Mouse (Mus musculus): Measurements from ENCODE around the gene Peli1.
A peak's percentile ranks its signal among the peaks of the same experiment; 100 is the strongest.

Gene Peli1

DNA sequence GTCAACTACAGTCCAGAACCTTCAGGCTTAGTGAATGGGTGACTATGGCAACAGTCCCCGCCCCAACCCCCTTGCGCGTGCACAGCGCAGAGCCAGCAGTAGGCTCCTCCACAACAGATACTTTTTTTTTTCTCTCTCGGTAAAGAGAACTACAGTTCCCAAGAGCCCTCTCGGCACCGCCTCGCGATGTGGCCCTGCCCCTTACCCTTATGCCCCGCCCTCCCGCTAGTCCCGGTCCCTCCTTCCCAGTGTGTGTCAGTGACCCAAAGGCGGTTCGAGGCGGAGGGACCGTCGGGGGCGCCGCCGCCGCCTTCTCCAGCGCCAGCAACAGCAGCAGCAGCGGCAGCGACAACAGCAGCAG, at the start of gene Peli1:
TSS of gene Peli1 (plus strand) at position 225 of the 361 bp plus-strand sequence.
- peak; percentile 96 for DNase-seq (ENCODE audit: low read depth, low spot score)

DNA sequence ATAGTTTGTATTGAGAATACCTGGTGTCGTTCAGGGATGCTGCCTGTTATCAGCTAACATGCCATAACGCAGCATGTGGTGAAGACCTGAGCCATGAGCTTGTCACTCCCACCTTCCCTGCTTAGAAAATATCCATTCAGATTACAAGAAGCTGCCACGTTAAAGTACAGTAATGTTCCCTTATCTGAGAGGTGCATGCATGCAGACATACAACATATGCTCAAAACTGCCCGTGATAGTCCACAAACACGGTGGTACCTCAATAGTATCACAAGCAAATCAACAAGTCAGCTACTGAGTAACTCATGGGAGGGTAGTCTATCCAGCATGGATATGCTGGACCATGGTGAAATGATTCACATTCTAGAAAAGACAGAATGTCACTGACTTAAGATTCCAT, 48.5 kb upstream of the Peli1 start:
- DNase-seq (ENCODE audit: low read depth, low spot score), result no peak

DNA sequence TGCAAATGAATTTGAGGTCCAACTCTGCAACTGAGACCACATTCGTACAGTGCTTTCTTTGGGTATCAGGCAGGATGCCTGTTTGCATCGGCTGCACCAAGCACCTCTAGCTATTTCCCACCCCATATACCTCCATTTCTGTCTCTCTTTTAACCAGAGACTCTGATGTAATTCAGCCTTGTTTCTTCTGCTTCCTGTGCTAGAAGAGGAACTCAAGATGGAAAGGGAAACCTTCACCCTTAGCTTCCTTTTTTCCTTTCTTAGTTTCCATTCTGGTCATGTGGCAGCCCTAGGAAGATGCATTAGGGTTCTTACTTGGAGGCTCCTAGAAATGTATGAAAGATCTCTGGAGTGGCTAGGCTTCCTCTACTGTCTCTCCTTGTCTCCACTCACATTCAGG, 44.9 kb upstream of the Peli1 start:
- DNase-seq (ENCODE audit: low read depth, low spot score), result no peak

DNA sequence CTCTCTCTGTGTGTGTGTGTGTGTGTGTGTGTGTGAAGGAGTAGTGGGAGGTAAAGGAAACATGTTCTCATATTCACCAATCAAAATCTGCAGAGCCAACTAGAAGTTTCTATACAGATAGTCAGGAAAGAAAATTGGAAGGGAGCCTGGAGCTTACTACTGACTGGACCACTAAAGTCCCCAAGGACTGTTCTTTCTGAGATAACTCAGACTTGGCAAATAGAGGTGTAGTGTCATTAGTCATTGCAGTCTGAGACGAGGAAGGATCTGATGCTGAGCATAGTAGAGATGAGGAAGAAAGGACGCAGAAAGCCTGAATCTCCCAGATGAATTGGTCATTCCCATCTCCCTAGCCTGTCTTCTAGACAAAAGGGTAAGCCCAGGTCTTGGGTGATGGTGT, 43.2 kb upstream of the Peli1 start:
- no peak for DNase-seq (ENCODE audit: low read depth, low spot score)

DNA sequence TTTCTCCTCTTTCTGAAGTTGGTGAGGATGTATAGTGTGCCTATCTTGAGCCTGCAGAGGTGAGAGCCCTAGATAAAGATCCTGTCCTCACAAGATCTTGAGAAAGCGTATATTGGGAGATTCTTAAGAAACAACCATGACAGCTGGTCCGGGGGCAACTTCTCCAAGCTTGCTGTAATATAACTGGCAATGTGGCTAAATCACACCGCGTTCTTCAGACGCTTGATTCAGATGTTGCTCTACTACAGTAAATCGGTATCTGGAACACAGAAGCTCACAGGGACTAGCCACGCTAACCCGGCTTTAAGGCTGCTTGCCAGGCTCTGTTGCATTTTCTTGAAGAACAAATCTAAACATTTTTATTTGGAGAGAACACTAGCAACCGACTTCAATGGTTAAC, 39.4 kb upstream of the Peli1 start:
- DNase-seq (ENCODE audit: low read depth, low spot score), result no peak

DNA sequence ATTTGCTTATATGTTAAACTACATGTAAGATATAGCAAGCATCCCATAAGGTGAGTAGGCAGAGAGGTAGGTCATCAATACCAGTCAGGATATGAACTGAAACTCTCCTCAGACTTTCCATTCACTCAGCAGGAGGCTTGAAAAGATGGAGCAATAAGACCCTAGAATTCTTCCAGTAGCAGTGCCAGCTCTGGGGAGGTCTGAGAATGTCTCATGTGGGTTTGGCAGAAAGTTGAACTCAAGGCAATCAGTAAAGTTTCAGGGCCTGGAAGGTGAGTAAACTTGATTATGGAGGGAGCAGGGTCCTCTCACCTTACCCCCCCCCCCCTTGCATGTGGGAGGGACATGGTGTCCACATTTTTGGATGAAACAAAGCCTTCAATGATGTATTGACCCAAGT, 36.5 kb upstream of the Peli1 start:
- no peak for DNase-seq (ENCODE audit: low read depth, low spot score)

DNA sequence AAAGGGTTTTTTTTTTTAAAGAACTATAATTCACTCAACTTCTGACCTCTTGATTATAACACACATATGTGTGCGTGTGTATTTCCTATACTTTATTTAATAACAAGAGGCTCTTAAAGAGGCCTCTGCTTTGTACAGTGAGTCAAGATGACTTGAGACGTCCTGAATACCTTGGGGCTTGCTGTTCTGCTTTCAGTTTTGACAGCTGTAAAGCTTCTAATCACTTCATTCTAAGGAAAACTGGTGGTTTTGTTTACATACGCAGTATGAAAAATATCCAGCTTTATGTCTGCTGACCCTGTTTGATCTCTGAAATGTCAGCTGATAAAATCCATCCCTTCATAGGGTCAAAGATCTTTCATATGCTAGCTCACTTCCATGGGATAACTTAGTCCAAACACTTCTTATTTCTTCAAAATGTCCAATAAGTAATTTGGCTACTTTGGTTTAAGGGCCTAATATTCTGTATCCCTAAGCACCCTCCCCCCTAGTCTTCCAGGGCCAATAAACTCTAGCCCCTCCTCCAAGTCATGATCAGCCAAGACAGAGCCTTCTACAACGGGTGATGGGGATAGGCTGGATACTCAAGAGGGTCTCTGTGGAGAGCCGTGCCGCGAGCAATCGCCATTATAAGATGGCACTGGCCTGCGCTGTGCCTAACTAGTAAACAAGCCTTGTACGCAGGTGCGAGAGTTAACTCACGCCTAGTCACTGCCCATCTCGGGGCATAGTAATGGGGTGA, 34.8 kb upstream of the Peli1 start:
- peak; percentile 14 for DNase-seq (ENCODE audit: low read depth, low spot score)

DNA sequence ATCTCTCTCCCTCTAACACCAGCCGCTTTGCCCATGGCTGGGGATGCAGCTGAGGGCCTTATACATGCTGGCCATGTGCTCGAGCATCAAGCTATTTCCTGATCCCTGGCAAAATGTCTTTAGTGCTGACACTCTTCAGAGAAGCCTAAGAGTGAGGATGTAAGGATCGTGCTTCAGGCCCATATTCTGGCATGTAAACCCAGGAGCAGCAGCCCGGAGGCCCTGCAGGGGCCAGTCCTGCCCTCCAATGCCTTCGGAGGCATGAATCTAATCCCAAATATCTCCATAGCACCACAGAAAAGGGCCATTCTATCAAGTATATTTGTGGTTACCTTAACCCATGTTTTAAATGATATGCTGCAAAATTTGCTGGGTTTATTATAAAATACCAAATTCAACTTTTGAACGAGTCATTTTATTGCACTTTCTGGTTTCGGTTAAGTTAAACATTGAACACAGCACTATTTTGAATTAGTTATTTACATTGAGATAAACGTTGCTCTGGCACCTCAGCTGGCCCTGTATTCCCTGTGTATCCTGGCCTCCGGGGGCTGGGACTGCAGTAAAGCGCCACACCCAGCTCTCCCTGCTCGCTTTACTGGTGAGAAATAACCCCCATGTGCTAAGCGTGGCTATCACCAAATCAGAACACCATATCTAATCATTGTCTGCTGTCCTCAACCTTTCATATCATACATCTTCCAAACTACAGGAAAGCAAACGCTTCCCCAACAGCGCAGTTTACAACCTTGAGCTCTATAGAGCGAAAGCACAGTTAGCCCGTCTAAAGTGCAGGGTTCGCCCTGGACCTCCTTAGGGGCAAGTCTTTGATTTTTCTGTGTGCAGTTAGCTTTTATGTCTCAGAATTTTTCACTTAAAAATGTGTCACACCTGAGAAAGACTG, 33.3 kb upstream of the Peli1 start:
- no peak for DNase-seq (ENCODE audit: low read depth, low spot score)

DNA sequence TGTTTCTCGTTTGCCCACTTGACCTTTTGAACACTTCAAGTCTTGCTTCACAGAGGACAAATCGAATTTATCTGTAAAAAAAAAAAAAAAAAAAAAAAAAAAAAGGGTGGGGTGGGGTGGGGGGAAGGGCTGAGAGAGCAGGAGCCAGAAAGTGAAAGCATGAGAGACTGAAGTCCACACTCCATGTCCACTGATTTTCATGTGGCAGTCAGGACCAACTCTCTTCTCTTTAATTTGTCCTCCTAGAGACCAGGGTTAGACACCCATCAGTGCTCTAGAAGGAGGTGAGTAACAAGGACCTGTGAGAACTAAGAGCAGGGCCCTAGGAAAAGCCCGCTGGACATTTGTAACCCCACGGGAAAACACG, 32.7 kb upstream of the Peli1 start:
- no peak for DNase-seq (ENCODE audit: low read depth, low spot score)

DNA sequence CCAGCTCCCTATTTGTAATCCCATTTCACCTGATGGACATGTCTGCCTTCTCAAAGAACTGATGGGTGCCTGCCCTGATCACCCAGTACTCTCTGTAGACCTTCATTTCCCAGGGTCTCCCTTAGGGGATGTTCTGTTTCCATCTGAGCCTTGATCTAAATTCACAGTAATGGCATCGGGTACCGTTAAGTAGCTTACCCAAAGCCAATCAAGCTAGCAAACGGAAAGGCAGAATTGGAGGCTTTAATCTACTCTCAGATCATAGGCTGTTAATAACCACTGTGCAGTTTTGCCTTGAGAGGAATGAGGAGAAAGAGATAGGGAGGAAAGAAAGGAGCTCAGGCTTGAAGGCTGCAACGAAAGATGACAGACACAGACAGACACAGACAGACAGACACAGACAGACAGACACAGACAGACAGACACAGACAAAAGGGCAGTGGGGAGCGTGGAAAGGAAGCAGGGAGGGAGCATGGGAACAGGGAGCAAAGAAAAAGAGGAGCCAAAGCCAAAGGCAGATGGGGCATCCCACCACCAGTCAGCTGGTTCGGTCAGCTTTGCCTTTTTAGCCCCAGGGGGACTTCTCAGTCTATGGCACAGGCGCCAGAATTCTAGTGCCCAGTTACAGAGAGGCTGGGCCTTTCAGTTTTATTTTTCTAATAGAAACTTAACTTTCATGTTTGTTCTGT, 30.6 kb upstream of the Peli1 start:
- no peak for DNase-seq (ENCODE audit: low read depth, low spot score)

DNA sequence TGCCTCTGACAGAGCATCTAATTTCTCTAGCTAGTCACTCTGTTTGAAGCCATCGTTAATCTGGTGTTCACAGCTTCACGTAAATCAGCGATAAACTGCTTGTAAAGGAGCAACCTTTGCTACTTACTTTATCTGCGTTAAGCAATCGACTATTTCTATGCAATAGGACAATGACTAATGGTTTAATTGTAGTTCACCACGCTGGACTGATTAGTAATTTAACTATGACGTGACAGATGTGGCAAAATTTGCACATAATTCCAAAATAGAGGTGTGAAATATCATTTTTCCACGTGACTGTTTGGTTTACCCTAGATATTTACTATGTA, 30.1 kb upstream of the Peli1 start:
- DNase-seq (ENCODE audit: low read depth, low spot score), result no peak

DNA sequence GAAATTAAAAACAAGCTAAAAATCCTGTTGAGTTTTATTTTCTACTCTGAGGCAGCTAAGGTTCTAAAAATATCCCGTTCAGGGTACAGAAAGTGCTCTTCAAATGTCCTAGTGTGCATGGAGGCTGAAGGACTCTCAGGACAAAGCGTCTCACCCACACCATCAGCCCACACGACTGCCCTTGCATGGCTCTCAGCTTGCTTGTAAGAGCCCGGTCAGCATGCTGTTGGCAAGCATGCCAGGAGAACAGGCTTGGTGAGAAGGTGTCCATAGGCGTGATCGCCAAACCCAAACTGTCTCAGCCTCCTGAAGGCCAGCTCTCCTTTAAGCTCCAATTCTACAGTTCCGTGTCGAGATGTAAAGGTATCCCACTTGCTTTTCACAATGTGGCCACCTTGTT, 29.7 kb upstream of the Peli1 start:
- no peak for DNase-seq (ENCODE audit: low read depth, low spot score)

DNA sequence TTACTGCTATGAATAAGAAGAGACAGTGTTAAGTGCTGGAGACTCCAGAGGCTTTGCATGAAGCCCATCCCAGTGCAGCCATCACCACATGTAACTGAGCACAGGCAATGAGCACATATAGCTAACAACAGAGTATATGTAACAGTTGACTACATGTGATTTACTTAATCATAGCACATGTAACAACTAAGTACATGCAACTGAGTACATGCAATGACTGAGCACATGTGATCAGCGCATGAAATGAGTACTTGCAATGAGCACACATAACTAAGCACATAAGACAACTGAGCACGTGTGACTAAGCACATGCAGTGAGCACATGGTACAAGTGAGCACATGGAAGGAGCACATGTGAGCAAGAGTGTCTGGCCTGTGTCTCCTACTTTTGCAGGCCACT, 29.0 kb upstream of the Peli1 start:
- no peak for DNase-seq (ENCODE audit: low read depth, low spot score)

DNA sequence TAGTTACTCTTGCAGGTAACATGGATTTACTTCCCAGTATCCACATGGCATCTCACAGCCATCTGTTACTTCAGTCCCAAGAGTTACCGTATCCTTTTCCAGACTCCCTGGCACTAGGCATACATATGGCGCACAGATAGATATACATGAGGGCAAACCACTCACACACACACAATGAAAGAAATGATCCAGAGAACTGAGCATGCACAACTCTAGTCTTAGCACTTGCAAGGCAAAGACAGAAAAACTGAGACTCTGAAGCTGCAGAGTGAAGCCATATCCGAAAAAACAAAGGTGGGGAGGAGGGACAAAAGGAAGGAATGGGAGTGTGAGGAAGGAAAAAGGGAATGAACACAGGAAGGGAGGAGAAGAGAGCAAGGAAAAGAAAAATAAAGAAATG, 27.8 kb upstream of the Peli1 start:
- no peak for DNase-seq (ENCODE audit: low read depth, low spot score)

DNA sequence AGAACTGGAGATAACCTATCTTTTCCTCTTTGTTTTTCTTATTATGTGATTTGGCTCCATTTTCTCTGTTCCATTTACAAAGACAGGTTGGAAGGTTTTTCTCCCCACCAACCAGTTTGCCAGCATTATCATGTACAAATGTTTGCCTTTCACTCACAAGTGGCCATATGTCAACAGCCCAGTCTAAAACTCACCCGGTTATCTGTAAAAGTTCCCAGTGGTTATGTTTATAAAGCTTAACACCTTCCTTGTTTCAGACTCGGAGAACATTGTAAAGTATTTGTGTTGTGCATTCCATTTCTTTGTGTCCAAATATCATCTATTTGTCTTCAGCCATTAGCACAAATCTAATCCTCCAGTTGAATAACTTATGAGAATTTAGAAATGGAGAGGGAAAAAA, 11.7 kb upstream of the Peli1 start:
- DNase-seq (ENCODE audit: low read depth, low spot score), result no peak

DNA sequence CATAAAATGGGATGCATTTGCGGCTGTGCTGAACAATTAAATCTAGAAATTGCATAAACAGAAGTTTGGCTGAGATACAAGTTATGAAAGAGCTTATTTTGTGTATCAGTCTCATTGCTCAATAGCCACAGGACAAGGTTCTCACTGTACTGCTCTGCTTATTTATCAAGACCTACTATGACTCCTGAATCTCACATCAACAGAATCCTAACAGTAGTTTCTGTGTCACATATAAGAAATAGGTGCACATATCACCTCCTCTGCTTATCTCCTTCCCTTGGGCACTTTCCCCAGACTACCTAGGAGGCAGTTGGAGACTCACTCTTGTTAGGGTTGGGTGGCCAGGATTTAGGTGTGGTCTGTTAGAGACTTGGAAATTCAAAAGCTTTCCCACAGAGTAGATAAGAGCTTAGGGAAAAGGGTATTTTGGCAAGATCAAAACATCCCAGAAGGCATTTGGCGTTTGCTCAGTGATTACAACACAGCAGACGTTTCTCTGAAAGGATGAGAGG, 11.2 kb upstream of the Peli1 start:
- DNase-seq (ENCODE audit: low read depth, low spot score), result no peak

DNA sequence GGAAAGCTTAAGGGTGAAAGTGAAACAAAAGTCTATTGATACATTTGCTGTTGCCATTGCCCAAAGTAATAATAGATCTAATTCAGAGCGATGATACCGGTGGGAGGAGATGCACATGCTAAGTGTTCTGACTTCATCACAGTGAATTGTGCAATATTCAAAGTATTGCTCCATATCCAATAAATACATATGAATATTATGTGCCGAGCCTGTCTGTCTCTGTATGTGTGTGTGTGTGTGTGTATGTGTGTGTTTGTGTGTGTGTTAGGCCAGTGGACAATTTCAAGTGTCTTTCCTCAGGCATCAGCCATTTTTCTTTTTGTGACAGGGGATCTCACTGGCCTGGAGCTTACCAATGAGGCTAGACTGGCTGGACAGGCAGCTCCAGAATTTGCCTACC, 9.9 kb upstream of the Peli1 start:
- DNase-seq (ENCODE audit: low read depth, low spot score), result no peak

DNA sequence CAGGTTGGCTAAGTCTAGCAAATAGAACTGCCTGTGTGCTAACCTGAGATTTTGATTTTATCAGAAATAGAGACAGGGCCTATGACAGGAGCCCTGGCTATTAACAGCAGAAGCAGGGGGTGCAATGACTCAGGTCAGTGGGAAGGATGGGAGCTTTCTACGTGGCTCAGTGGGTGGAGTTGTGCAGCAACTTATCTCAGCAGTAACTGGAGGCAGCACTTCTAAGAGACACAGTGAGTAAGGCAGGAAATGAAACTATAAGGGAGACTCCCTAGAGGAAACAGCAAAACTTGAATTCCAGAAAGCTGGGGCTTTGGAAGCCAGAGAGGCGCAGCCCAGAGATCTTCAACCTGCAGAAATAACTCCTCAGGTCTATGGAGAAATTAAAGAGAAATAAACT, 8.4 kb upstream of the Peli1 start:
- DNase-seq (ENCODE audit: low read depth, low spot score), result no peak

DNA sequence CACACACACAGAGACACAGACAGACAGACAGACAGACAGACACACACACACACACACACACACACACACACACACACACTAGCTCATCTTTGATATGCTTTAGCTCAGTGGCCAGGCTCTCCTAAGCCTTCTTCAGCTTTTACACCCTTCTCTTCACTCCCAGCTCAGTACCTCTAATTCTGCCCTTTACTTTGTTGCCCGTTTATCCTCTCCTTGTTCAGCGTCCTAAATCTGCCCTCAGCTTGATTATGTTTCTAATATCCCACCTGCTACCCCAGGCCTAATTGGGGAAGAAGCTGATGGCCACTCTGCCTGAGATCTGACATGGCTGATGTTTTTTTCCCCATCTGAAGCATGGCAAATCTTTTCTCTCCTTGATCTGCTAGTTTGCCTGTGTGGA, 2.7 kb upstream of the Peli1 start:
- DNase-seq (ENCODE audit: low read depth, low spot score), result no peak

DNA sequence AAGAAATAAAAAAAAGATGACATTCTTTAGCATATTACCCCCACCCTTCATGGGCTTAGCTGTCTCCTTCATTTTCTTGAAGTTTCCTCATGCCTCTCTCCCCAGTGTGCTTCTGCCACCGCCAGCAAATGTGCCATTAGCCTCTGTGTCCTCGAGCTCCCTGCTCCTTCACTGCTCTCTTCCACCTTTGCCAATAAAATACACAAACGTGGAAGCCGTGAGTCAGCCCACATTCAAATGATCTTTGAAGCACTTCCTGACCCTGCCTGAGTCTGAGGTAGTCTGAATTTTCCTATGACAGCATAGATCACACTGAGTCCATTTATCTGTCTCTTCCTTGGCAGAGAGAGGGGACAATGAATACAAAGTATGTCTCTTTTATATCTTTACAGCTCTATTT, 1.5 kb upstream of the Peli1 start:
- DNase-seq (ENCODE audit: low read depth, low spot score), result no peak

DNA sequence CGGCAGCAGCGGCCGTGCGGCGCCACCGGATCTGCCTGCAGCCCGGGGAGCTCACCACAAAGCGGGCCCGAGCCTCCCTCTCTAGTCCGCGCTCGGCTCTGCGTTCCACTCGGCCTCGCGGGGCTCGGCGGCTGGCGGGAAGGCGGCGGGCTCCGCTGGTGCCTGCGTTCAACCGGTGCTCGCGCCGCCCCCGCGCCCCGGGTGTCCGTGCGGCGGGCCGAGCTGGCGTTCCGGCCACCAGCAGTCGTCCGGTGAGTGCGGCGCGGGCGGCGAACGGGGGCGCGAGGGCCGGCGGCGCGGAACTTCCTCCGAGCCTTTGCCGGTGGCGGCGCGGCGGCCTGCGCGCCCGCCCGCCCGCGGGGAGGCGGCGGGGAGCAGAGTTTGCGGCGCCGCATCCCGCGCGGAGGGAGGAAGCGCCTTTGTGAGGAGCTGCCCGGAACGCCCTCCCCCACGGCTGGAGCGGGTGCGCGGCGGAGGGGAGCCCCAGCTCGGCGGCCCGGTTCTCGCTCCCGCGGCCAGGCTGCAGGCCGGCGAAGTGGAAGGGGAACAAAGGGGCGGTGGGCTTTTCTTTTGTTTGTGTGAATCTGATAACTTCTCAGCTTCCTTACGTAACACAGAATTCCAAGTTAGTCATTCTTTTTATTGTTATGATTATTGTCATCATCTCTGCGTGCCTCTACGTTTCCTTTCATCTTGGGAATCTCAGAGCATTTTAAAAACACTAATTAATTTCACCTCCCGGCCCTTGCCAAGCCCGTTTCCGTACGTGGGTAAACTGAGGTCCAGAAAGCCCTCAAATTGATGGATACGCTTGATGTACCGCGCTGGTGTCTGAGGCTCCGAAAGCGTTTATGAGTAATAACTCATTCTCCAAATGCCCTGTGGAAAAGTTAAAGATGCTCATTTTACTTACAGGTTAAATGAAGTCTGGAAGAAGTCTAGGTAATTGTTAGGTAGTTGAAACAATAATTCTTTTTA, 626 bp downstream of the Peli1 start:
- peak; percentile 47 for DNase-seq (ENCODE audit: low read depth, low spot score)
